Mouse (Mus musculus): ENCODE measurements around the gene Tomm40. TPM values are rescaled to one million over a fixed set of nuclear protein-coding genes. Genes with fewer than 3 reads are reported as not detected.

The Tomm40 gene
- polyA plus RNA-seq, 1 experiment = 12.7 TPM

DNA sequence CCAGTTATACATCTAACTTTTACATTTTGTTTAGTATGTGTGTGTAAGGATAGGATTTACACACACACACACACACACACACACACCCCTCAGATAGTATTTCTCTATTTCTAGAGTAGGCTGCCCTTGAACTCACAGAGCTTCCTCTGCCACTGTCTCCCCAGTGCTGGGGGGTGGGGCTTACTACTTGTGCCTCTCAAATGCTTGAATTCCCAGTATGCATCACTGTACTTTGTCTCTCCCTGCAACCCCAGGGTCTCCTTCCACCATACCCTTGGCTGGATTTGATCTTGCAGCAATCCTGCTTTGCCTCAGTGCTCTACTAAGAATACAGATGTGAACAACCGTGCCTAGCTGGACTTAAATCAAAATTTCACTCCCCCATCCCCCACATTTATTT lies 38.8 kb upstream of the Tomm40 start:
- Histone ChIP-seq H3K4me1 (ENCODE audit: control insufficient read depth) (peaks cover 20% of the 10 kb centered on the region), H3K4me3 (replicated peaks) (no peak overlapping the region)

DNA sequence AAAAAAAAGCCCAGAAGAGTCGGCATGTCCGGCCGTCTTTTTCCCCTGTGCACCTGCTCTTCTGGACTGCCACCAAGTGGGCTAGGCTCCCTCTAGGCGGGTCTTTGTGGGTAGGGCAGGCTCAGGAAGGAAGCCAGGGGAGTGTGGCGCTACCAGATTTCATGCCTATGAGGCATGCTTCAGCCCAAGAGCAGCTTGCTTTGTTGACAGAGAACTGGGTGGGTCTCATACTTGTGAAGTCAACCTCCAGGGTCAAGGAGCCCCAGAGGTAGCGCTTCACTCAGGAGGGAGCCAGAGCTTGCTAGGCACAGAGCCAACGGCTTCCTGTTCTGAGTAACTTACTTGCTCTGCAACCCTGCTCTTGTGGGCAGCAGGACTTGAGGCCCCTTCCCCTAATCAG lies 38.3 kb upstream of the Tomm40 start:
- no peak overlapping the region for H3K4me3 ChIP-seq (replicated peaks)
- H3K27me3 ChIP-seq (ENCODE audit: control insufficient read depth) = peaks cover 15% of the 10 kb centered on the region
- H3K36me3 ChIP-seq (ENCODE audit: control insufficient read depth) = no peaks in the 10 kb centered on the region
- no peaks in the 10 kb centered on the region; the same call in 1 of the 2 replicates for H3K9me3 ChIP-seq (ENCODE audit: control insufficient read depth, low read length)
- TF ChIP-seq TAL1 (IDR thresholded peaks at IDR 0.05; ENCODE audit: low read length) (no peak), GATA1 (IDR thresholded peaks at IDR 0.05; ENCODE audit: low read length) (no peak)
- peaks cover 25% of the 10 kb centered on the region for H3K4me1 ChIP-seq (ENCODE audit: control insufficient read depth)

More for the DNA sequence above, 38.8 kb upstream of the Tomm40 start:
- no peaks in the 10 kb centered on the region for H3K36me3 ChIP-seq (ENCODE audit: control insufficient read depth)
- peaks cover 11% of the 10 kb centered on the region for H3K27me3 ChIP-seq (ENCODE audit: control insufficient read depth)
- H3K9me3 ChIP-seq (ENCODE audit: control insufficient read depth, low read length) = no peaks in the 10 kb centered on the region; the same call in 1 of the 2 replicates
- no peak for TF ChIP-seq TAL1 (IDR thresholded peaks at IDR 0.05; ENCODE audit: low read length)
- no peak for TF ChIP-seq GATA1 (IDR thresholded peaks at IDR 0.05; ENCODE audit: low read length)

DNA sequence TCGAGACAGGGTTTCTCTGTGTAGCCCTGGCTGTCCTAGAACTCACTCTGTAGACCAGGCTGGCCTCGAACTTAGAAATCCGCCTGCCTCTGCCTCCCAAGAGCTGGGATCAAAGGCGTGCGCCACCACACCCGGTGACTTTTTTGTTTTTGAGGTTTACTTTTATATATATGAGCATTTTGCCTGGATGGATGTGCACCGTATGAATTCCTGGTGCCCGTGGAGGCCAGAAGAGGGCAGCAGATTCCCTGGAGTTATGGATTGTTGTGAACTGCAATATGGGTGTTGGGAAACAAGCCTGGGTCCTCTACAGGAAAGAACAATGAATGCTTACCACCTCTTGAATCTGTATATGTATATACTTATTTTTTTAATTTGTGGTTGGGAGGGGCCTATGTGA lies 37.4 kb upstream of the Tomm40 start:
- TF ChIP-seq GATA1 (IDR thresholded peaks at IDR 0.05; ENCODE audit: low read length) (no peak), TAL1 (IDR thresholded peaks at IDR 0.05; ENCODE audit: low read length) (no peak)
- peaks cover 34% of the 10 kb centered on the region for H3K4me1 ChIP-seq (ENCODE audit: control insufficient read depth)
- no peak overlapping the region for H3K4me3 ChIP-seq (replicated peaks)
- peaks cover 17% of the 10 kb centered on the region for H3K27me3 ChIP-seq (ENCODE audit: control insufficient read depth)
- H3K36me3 ChIP-seq (ENCODE audit: control insufficient read depth) = no peaks in the 10 kb centered on the region
- no peaks in the 10 kb centered on the region; the same call in 1 of the 2 replicates for H3K9me3 ChIP-seq (ENCODE audit: control insufficient read depth, low read length)

DNA sequence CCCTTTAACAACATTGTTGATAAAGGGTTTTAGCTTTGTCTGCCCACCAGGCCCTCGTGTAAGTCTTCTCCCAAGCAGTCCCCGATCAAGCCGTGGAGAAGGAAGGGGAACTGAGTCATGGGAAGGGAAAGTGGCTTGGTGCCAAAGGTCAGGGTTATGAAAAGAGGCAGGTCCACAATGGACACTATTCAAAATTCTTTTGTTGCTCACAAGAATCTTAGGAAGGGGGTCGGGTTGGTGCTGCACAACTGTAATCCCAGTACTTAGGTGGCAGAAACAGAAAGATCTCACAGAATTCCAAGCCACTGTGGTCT lies 35.8 kb upstream of the Tomm40 start:
- no peak overlapping the region for H3K4me3 ChIP-seq (replicated peaks)

DNA sequence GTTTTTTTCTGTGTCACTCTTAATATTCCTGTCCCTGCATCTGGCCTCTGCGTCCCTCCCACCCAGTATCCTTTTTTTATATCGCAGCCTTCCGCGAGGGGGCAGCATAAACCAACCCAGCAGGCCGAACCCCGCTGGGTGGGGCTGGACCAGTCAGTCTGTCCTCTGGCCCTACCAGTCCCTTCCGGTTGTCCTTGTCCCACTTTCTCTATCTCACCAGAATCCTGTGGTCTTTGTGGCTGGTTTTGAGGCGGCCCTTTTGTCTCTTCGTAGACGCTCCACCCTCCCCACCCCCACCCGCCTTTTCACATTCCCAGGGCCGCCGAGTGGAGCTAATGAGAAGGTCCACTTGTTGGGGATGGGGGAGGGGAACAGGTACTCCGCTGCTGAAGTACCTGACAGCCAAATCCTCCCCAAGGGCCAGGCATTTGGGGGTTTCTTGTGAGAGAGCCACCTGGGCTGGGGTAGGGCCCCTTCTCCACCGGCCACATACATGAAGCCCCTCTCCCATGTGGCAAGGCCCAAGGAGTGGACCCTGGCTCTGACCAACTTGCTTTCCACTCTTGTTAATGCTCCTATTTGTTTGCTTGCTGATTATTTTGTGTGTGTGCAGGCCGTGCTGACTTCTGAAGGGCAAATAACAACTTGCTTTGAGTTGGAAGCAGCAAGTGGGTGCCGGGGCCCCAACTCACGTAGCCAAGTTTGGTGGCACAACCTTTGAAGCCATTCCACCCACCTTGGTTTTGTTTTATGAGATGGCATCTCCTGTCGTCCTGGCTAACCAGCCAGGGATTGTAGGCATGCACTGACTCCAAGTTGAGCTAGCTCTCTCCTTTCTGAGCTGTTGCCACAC lies 35.2 kb upstream of the Tomm40 start, which contains the start of gene Nectin2:
TSS of gene Nectin2 (minus strand) at position 267 of the 853 bp plus-strand sequence.
- TF ChIP-seq TAL1 (IDR thresholded peaks at IDR 0.05; ENCODE audit: low read length) = no peak
- H3K9me3 ChIP-seq (ENCODE audit: control insufficient read depth, low read length) = no peaks in the 10 kb centered on the region; the same call in 1 of the 2 replicates
- H3K4me3 ChIP-seq (replicated peaks) = peak within 1 kb of the TSS; percentile 69
- no peaks in the 10 kb centered on the region for H3K36me3 ChIP-seq (ENCODE audit: control insufficient read depth)
- H3K27me3 ChIP-seq (ENCODE audit: control insufficient read depth) = peaks cover 10% of the 10 kb centered on the region
- peaks cover 49% of the 10 kb centered on the region for H3K4me1 ChIP-seq (ENCODE audit: control insufficient read depth)

More for the DNA sequence above, 35.8 kb upstream of the Tomm40 start:
- Histone ChIP-seq H3K27me3 (ENCODE audit: control insufficient read depth) (peaks cover 13% of the 10 kb centered on the region), H3K36me3 (ENCODE audit: control insufficient read depth) (no peaks in the 10 kb centered on the region), H3K4me1 (ENCODE audit: control insufficient read depth) (peaks cover 48% of the 10 kb centered on the region), H3K9me3 (ENCODE audit: control insufficient read depth, low read length) (no peaks in the 10 kb centered on the region; the same call in 1 of the 2 replicates)
- TF ChIP-seq TAL1 (IDR thresholded peaks at IDR 0.05; ENCODE audit: low read length) (no peak), GATA1 (IDR thresholded peaks at IDR 0.05; ENCODE audit: low read length) (no peak)

DNA sequence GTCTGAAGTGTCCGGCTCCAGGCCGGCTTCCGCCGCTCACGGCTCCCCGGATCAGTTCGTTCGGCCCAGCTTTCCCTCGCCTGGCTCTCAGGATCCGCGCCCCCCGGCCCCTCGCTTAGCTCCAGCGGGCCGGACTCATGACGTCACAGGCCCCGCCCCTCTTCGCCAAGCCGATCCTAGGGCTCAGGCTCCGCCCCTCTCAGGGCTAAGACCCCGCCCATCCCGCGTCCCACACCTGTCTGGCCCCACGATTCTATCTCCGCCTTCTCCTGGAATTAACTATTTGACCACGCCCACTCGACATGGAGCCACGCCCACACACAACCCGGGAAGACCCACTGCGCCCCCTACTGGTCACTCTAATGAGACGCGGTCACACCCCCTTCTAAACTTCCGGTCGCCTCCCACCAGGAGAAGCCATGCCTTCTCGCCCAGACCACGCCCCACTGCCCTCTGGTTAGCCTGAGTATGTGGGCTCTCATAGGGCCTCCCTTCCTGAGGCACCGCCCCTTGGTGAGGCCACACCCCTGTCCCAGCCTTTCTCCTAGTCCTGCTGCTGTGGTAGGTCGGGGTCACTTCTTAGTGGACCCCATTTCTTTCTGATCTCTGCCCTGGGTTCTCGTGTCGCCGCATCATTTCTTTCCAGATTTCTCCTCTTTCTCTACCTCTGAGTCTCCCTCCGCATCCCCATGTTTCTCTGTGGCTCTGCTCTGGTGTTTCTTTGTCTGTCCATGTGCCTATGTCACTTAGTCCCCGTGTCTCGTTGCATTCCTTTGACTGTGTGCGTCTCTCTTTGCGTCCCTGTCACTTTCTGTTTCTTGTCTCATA lies 34.4 kb upstream of the Tomm40 start:
- Histone ChIP-seq H3K4me1 (ENCODE audit: control insufficient read depth) (peaks cover 51% of the 10 kb centered on the region), H3K9me3 (ENCODE audit: control insufficient read depth, low read length) (no peaks in the 10 kb centered on the region; the same call in 1 of the 2 replicates), H3K27me3 (ENCODE audit: control insufficient read depth) (peaks cover 10% of the 10 kb centered on the region), H3K36me3 (ENCODE audit: control insufficient read depth) (no peaks in the 10 kb centered on the region; the same call in 1 of the 2 replicates), H3K4me3 (replicated peaks) (peak overlapping the region; percentile 69)
- TF ChIP-seq TAL1 (IDR thresholded peaks at IDR 0.05; ENCODE audit: low read length) (no peak), GATA1 (IDR thresholded peaks at IDR 0.05; ENCODE audit: low read length) (no peak)

DNA sequence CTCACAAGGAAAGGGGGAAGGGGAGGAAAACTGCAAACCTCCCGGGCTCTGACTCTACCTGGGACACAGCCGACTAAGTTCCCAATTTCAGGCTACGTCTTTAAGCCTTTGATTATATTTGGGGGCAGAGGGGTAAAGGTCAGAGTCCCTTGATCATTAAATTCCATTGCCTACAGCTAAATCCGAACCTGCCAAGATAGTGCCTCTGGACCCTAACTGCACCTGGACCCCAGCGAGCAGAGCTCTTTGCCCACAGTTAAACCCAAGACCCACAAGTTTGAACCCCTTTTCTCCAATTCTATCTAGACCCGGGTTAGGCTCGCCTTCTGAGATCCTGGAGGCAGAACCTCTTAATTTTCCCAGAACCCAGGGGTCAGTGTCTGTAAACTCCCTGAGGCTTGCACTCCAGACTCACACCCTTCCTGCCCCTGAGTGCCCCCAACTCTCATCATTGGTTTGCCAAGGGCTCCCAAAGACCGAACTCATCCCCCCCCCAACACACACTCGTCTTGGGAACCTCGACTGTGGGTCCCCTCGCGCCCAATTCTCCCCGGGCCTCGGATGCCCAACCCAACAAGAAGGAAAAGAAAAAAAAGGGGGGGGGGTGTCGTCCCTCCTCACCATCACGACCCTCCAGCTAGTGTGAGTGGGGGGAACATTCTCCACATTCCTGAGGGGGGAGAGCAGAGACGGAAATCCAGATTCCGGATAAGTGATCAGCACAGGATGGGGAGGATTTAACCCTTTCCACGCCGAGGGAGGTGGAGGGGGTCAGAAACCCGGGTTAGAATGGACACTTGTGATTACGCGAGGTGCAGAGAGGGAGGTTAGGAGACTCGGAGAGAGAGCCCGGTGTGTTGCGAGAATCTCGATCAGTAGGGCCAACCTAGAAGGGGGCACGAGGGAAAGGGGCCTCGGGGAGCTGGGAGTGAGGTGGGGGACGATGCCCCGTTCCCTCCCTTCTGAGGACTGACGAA lies 33.3 kb upstream of the Tomm40 start:
- Histone ChIP-seq H3K4me3 (replicated peaks) (peak overlapping the region; percentile 69), H3K27me3 (ENCODE audit: control insufficient read depth) (peaks cover 10% of the 10 kb centered on the region), H3K9me3 (ENCODE audit: control insufficient read depth, low read length) (no peaks in the 10 kb centered on the region; the same call in 1 of the 2 replicates), H3K36me3 (ENCODE audit: control insufficient read depth) (no peaks in the 10 kb centered on the region; the same call in 1 of the 2 replicates), H3K4me1 (ENCODE audit: control insufficient read depth) (peaks cover 54% of the 10 kb centered on the region)
- TF ChIP-seq TAL1 (IDR thresholded peaks at IDR 0.05; ENCODE audit: low read length) (no peak), GATA1 (IDR thresholded peaks at IDR 0.05; ENCODE audit: low read length) (no peak)

Data from erythroblast, embryonic 14.5 days (primary cell).